Mouse (Mus musculus): ENCODE data around the gene Ide. TPM values are rescaled to one million over a fixed set of nuclear protein-coding genes. Genes with fewer than 3 reads are reported as not detected.

The Ide gene
- total and polyA plus RNA-seq, 3 experiments = 56.0 to 116 (median 79.5) TPM

DNA sequence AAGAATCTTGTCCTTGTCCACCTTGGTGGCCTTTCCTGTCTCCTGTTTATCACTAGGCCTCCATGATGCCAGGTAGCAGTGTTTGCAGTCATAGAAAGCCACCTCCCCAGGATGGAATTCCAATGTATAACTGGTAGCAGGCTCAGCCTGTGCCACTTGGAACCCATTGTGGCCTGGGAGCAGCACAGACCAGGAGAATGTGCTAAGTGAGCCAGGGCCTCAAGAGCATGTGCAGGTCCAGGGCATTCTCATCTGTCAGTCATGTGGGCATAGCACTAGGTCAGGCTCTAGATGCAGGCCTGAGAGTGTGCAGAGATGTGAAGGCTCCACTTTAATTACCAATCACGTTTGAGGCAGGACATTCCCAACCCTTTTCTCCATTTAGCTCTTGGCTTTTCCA, 58.5 kb downstream of the Ide start:
- TF ChIP-seq EP300 (IDR thresholded peaks at IDR 0.05; ENCODE audit: low read length) = no peak
- TF ChIP-seq USF2 (conservative IDR thresholded peaks at IDR 0.05; ENCODE audit: low read depth, low read length) = no peak
- no peak for TF ChIP-seq MEF2A (IDR thresholded peaks at IDR 0.05; ENCODE audit: borderline replicate concordance, low read depth, low read length)
- no peak for TF ChIP-seq RCOR1 (conservative IDR thresholded peaks at IDR 0.05; ENCODE audit: low read depth, low read length)
- Histone ChIP-seq H3K9ac (ENCODE audit: insufficient read depth, low read depth) (no peak overlapping the region), H3K79me2 (replicated peaks; ENCODE audit: control insufficient read depth, extremely low read depth, insufficient read depth, poor library complexity, severe bottlenecking) (no peaks in the 10 kb centered on the region), H3K4me3 (replicated peaks in 1 of 3; ENCODE audit: low read depth in 2 of 3, low read length in 2 of 3, poor library complexity in 1 of 3) (no peak overlapping the region), H3K27me3 (replicated peaks) (no peaks in the 10 kb centered on the region), H3K9me3 (replicated peaks; ENCODE audit: low read length) (no peaks in the 10 kb centered on the region), H3K27ac (ENCODE audit: insufficient read depth, low read depth) (peak overlapping the region; percentile 37; the same call in 1 of the 2 replicates), H3K36me3 (replicated peaks in 1 of 2; ENCODE audit: control insufficient read depth in 1 of 2, insufficient read depth in 1 of 2, low read length in 1 of 2) (peaks cover 89 to 99% of the 10 kb centered on the region in 2 experiments), H3K4me2 (ENCODE audit: insufficient read depth, low read depth, poor library complexity, severe bottlenecking) (no peak overlapping the region), H3K4me1 (ENCODE audit: control insufficient read depth in 1 of 2, insufficient read depth in 2 of 2) (peaks cover 5 to 6% of the 10 kb centered on the region in 2 experiments; a peak in 3 of 4 replicates)
- no peak for DNase-seq (ENCODE audit: extremely low read depth)
- in situ Hi-C loops (cut with MboI; ENCODE audit: low pct_ligation_motif_present, low pct_unique_long_range_greater_than_20kb, low sequenced_read_pairs) (no loop called here), dilution Hi-C loops (cut with MboI; ENCODE audit: extremely low pct_ligation_motif_present, extremely low pct_unique_long_range_greater_than_20kb, low sequenced_read_pairs) (no loop called here)

DNA sequence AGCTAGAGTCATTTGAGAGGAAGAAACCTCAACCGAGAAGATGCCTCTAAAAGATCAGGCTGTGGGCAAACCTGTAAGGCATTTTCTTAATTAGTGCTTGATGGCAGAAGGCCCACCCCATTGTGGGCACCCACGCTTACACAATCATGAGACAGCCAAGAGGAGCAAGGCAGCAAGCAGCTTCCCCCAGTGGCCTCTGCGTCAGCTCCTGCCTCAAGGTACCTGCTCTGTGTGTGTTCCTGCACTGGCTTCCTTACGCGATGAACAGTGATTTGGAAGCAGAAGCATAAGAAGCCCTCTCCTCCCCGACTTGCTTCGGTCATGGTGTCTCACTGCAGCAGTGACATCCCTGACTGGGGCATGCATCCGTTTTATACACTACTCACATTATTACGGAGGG, 62.1 kb downstream of the Ide start:
- TF ChIP-seq SMC3 (IDR thresholded peaks at IDR 0.05; ENCODE audit: low read depth, low read length) (no peak), CHD2 (IDR thresholded peaks at IDR 0.05; ENCODE audit: low read length) (no peak), CTCF (conservative IDR thresholded peaks at IDR 0.05 in 1 of 2, IDR thresholded peaks at IDR 0.05 in 1 of 2; ENCODE audit: low read depth in 2 of 2, low read length in 2 of 2) (no peak), JUND (conservative IDR thresholded peaks at IDR 0.05; ENCODE audit: low read depth, low read length) (no peak), MAFK (IDR thresholded peaks at IDR 0.05; ENCODE audit: insufficient replicate concordance, low read length) (no peak), POLR2AphosphoS2 (IDR thresholded peaks at IDR 0.05; ENCODE audit: low read depth, low read length) (no peak), RAD21 (IDR thresholded peaks at IDR 0.05; ENCODE audit: low read depth, low read length) (no peak)
- Histone ChIP-seq H3K4me1 (ENCODE audit: control insufficient read depth in 1 of 2, insufficient read depth in 2 of 2) (peaks cover 0 to 6% of the 10 kb centered on the region in 2 experiments; a peak in 2 of 4 replicates), H3K9me3 (replicated peaks; ENCODE audit: low read length) (no peaks in the 10 kb centered on the region), H3K36me3 (replicated peaks in 1 of 2; ENCODE audit: control insufficient read depth in 1 of 2, insufficient read depth in 1 of 2, low read length in 1 of 2) (peaks cover 71 to 97% of the 10 kb centered on the region in 2 experiments), H3K27me3 (replicated peaks) (no peaks in the 10 kb centered on the region), H3K4me2 (ENCODE audit: insufficient read depth, low read depth, poor library complexity, severe bottlenecking) (no peak overlapping the region), H3K9ac (ENCODE audit: insufficient read depth, low read depth) (no peak overlapping the region), H3K4me3 (replicated peaks in 1 of 3; ENCODE audit: low read depth in 2 of 3, low read length in 2 of 3, poor library complexity in 1 of 3) (no peak overlapping the region), H3K27ac (ENCODE audit: insufficient read depth, low read depth) (no peak overlapping the region), H3K79me2 (replicated peaks; ENCODE audit: control insufficient read depth, extremely low read depth, insufficient read depth, poor library complexity, severe bottlenecking) (no peaks in the 10 kb centered on the region)
- dilution Hi-C loops (cut with MboI; ENCODE audit: extremely low pct_ligation_motif_present, extremely low pct_unique_long_range_greater_than_20kb, low sequenced_read_pairs) (no loop called here), in situ Hi-C loops (cut with MboI; ENCODE audit: low pct_ligation_motif_present, low pct_unique_long_range_greater_than_20kb, low sequenced_read_pairs) (no loop called here)
- DNase-seq (ENCODE audit: extremely low read depth) = no peak

DNA sequence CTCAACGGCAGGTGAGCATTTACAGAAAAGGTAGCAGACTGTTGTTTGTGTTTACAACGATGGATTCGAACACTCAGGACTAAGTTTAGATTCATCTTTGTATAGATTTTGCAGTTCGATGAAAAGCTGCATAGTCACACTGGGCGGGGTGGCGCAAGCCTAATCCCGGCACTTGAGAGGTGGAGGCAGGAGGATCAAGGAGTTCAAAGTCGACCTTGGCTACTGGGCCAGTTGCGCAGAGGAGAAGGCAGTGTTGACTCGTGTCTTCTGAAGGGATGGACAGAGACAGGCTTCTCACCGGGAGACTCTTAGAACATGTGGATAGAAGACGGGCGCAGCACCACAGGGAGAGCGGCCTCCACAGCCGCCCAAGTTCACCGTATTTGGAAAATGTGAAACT, 68.5 kb downstream of the Ide start:
- dilution Hi-C loops (cut with MboI; ENCODE audit: extremely low pct_ligation_motif_present, extremely low pct_unique_long_range_greater_than_20kb, low sequenced_read_pairs) (no loop called here), in situ Hi-C loops (cut with MboI; ENCODE audit: low pct_ligation_motif_present, low pct_unique_long_range_greater_than_20kb, low sequenced_read_pairs) (loop anchor here (25.0 kb wide), 1 partner anchor 432 kb away; the partner anchor contains the start of gene Tnks2)
- Histone ChIP-seq H3K27me3 (replicated peaks) (no peaks in the 10 kb centered on the region), H3K9ac (ENCODE audit: insufficient read depth, low read depth) (no peak overlapping the region), H3K27ac (ENCODE audit: insufficient read depth, low read depth) (no peak overlapping the region), H3K9me3 (replicated peaks; ENCODE audit: low read length) (no peaks in the 10 kb centered on the region), H3K79me2 (replicated peaks; ENCODE audit: control insufficient read depth, extremely low read depth, insufficient read depth, poor library complexity, severe bottlenecking) (no peaks in the 10 kb centered on the region), H3K36me3 (replicated peaks in 1 of 2; ENCODE audit: control insufficient read depth in 1 of 2, insufficient read depth in 1 of 2, low read length in 1 of 2) (peaks cover 31 to 62% of the 10 kb centered on the region in 2 experiments), H3K4me1 (ENCODE audit: control insufficient read depth in 1 of 2, insufficient read depth in 2 of 2) (no peaks in the 10 kb centered on the region), H3K4me2 (ENCODE audit: insufficient read depth, low read depth, poor library complexity, severe bottlenecking) (no peak overlapping the region), H3K4me3 (replicated peaks in 1 of 3; ENCODE audit: low read depth in 2 of 3, low read length in 2 of 3, poor library complexity in 1 of 3) (no peak overlapping the region)
- no peak for TF ChIP-seq MYC (IDR thresholded peaks at IDR 0.05; ENCODE audit: low read depth, low read length)
- no peak for TF ChIP-seq ZC3H11A (IDR thresholded peaks at IDR 0.05; ENCODE audit: low read depth, low read length)
- no peak for TF ChIP-seq JUND (conservative IDR thresholded peaks at IDR 0.05; ENCODE audit: low read depth, low read length)
- no peak for TF ChIP-seq HCFC1 (IDR thresholded peaks at IDR 0.05; ENCODE audit: low read depth, low read length)
- no peak for TF ChIP-seq USF2 (conservative IDR thresholded peaks at IDR 0.05; ENCODE audit: low read depth, low read length)
- no peak for TF ChIP-seq GABPA (IDR thresholded peaks at IDR 0.05; ENCODE audit: insufficient replicate concordance, low read depth, low read length)
- no peak for DNase-seq (ENCODE audit: extremely low read depth)

All from CH12.LX (cell line).